In genomic region chr1:36013823-36014341, GRCm38 (mm10) we compare ENCODE assay signal across 14 mouse cellular contexts. TPM values are rescaled to one million over a fixed set of nuclear protein-coding genes. Genes with fewer than 3 reads are reported as not detected.
A peak's percentile ranks its signal among the peaks of the same experiment; 100 is the strongest.
DNase-seq lines count a peak whose midpoint lies in the region; ATAC-seq lines count a peak whose summit lies in the region.
"Had no signal": no experiment of that assay in that cellular context is flagged by ENCODE, and none has a peak within 500 bp of the region (broad histone marks: within the 10 kb centered on the region; RNA-seq: fewer than 3 reads in every experiment).

No protein-coding gene starts in this region.

- H3K27ac ChIP-seq in midbrain, embryonic 10.5 days (replicated peaks): peak overlapping the region; percentile 46; the same call in 1 of the 2 replicates
- no peak overlapping the region for H3K27ac ChIP-seq in midbrain, embryonic 13.5 days
- peak overlapping the region; percentile 66 for H3K27ac ChIP-seq in embryonic facial prominence, embryonic 10.5 days (replicated peaks)
- H3K27ac ChIP-seq: embryonic facial prominence, embryonic 15.5 days; liver, embryonic 14.5 days had no signal

- peaks cover under 1% of the 10 kb centered on the region for H3K9me3 ChIP-seq in midbrain, embryonic 10.5 days (replicated peaks)
- H3K9me3 ChIP-seq in midbrain, embryonic 13.5 days: no peaks in the 10 kb centered on the region
- no peaks in the 10 kb centered on the region for H3K9me3 ChIP-seq in embryonic facial prominence, embryonic 10.5 days
- H3K9me3 ChIP-seq: embryonic facial prominence, embryonic 15.5 days had no signal

- H3K4me2 ChIP-seq in midbrain, embryonic 13.5 days (replicated peaks): no peak overlapping the region
- H3K4me2 ChIP-seq: embryonic facial prominence, embryonic 15.5 days had no signal

- no peak for DNase-seq in midbrain, embryonic 10.5 days (ENCODE audit: low spot score)
- no peak for DNase-seq in embryonic facial prominence, embryonic 10.5 days (ENCODE audit: low spot score)
- DNase-seq in kidney, postnatal 14 days: peak; percentile 78
- peak; percentile 69 for DNase-seq in yolk sac, embryonic 10.5 days (ENCODE audit: low spot score)
- no peak for DNase-seq in T-cell, adult 2 months (ENCODE audit: low spot score)
- no peak for DNase-seq in B cell, adult 2 months
- DNase-seq: heart, postnatal 14 days; left cerebral cortex, postnatal 4 days; right cerebral cortex, adult 18-20 months had no signal

- H3K36me3 ChIP-seq in midbrain, embryonic 10.5 days: no peaks in the 10 kb centered on the region
- no peaks in the 10 kb centered on the region for H3K36me3 ChIP-seq in midbrain, embryonic 13.5 days
- no peaks in the 10 kb centered on the region for H3K36me3 ChIP-seq in embryonic facial prominence, embryonic 10.5 days (replicated peaks)
- H3K36me3 ChIP-seq: embryonic facial prominence, embryonic 15.5 days had no signal

- H3K4me1 ChIP-seq in midbrain, embryonic 10.5 days: peaks cover 33% of the 10 kb centered on the region
- H3K4me1 ChIP-seq in midbrain, embryonic 13.5 days (replicated peaks): peaks cover 12% of the 10 kb centered on the region
- H3K4me1 ChIP-seq in embryonic facial prominence, embryonic 10.5 days: peaks cover 44% of the 10 kb centered on the region

- ATAC-seq in midbrain, embryonic 13.5 days: no peak
- ATAC-seq: inflammation-experienced regulatory T-cells, adult 6 months; midbrain, embryonic 16.5 days had no signal

- H3K27me3 ChIP-seq in midbrain, embryonic 10.5 days (ENCODE audit: low read depth, poor library complexity, severe bottlenecking): no peaks in the 10 kb centered on the region
- no peaks in the 10 kb centered on the region for H3K27me3 ChIP-seq in midbrain, embryonic 13.5 days
- H3K27me3 ChIP-seq in embryonic facial prominence, embryonic 10.5 days (replicated peaks; ENCODE audit: low read depth, poor library complexity, severe bottlenecking): no peaks in the 10 kb centered on the region
- H3K27me3 ChIP-seq: embryonic facial prominence, embryonic 15.5 days had no signal

- no peak overlapping the region for H3K4me3 ChIP-seq in midbrain, embryonic 10.5 days
- no peak overlapping the region for H3K4me3 ChIP-seq in midbrain, embryonic 13.5 days (replicated peaks)
- no peak overlapping the region for H3K4me3 ChIP-seq in embryonic facial prominence, embryonic 10.5 days
- H3K4me3 ChIP-seq: embryonic facial prominence, embryonic 15.5 days had no signal

- WGBS in midbrain, embryonic 10.5 days: 20% methylated on average over 11 of the region's 11 CpGs
- 28% methylated on average over 11 of the region's 11 CpGs for WGBS in midbrain, embryonic 13.5 days
- WGBS in embryonic facial prominence, embryonic 10.5 days: 18% methylated on average over 11 of the region's 11 CpGs

- no peak overlapping the region for H3K9ac ChIP-seq in midbrain, embryonic 13.5 days (replicated peaks)
- H3K9ac ChIP-seq: embryonic facial prominence, embryonic 15.5 days; liver, embryonic 14.5 days had no signal

RNA-seq across cellular contexts. Expression of gene Hs6st1, which starts 54.3 kb away (rescaled TPM):
- polyA plus RNA-seq in midbrain, embryonic 10.5 days (2016; fragmentation: Nextera tagmentation; extraction: Ambion mirVana): 4.9 and 5.4 TPM in 2 replicates
- polyA plus RNA-seq in midbrain, embryonic 13.5 days (2015; fragmentation: Nextera tagmentation; extraction: Ambion mirVana): 10.4 and 11.0 TPM in 2 replicates
- polyA plus RNA-seq in embryonic facial prominence, embryonic 10.5 days (2016; fragmentation: Nextera tagmentation; extraction: Ambion mirVana): 3.9 and 4.5 TPM in 2 replicates

Comparison
In these comparisons a context has a peak if more than half of its experiments do, and no peak if none do; other contexts are left out.
1. DNase-seq: peak in kidney, postnatal 14 days (single experiment) and yolk sac, embryonic 10.5 days (single experiment); none in midbrain, embryonic 10.5 days (single experiment), embryonic facial prominence, embryonic 10.5 days (single experiment), T-cell, adult 2 months (single experiment) and B cell, adult 2 months (0 of 2).